Mouse (Mus musculus) kidney, adult 2 months (tissue): Measurements from ENCODE around the gene Golga1.

Source experiments
- CTCF ChIP-seq: fragments of 200-500 bp; conservative IDR thresholded peaks from 2 replicates; pipeline ENCODE4 v1.5.1; 2011; ENCODE audit warnings: low read depth, mild to moderate bottlenecking, control low read depth, low read length, moderate library complexity, mixed read lengths; ENCODE audit not compliant: insufficient read depth, insufficient read length
- POLR2A ChIP-seq: fragments of 200-500 bp; IDR thresholded peaks from one replicate; pipeline ENCODE4 v1.6.1; 2011; ENCODE audit warnings: low read depth, low read length, control low read depth

GRCm38 (mm10) chr2:39005574-39006079, 59.7 kb downstream of the Golga1 start, which contains the start of gene Rpl35:
- TF ChIP-seq CTCF = 0 out of 2 replicates have a peak, but pooled peaks have one; percentile 14
- no peak for TF ChIP-seq POLR2A
